Mouse (Mus musculus): ENCODE measurements around the gene Mab21l1. TPM values are rescaled to one million over a fixed set of nuclear protein-coding genes. Genes with fewer than 3 reads are reported as not detected.

Mab21l1 gene
- polyA plus RNA-seq, 1 experiment from 2014 or later: not detected

DNA sequence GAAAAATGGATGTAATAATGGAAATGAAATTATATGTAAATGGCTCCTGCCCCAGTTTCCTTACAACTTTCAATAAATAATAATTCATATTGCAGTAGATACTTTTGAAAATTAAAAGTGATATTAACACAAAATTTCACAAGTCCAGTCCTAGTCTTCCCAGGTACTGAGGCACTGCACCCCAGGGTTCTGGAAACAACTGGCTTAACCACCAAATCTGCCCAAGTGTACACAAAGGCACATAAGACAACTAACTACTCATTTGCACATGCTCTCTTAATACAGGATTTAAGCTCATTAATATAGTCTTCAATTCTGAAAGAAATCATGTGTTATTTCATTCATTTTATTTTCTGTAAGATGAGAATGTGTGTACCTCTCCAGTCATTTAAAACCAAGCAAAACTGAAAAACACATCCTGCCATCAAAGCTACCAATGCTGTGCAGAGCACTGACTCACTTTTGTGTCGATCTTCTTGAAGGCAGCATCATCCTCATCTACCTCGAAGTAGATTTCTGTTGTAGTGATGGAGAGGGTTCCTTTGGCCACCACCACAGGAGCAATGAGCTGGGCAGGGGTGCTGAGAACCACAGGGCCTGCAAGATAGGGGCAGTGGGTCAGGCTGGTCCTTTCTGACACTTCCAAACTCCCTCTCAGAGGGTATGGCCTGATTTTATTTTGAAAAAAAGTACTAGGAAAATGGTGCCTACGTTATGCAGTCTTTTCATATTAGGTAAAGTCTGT is 3.8 kb downstream of the Mab21l1 start:
- ATAC-seq (no peak), DNase-seq (no peak)
- no peak overlapping the region for H3K4me2 ChIP-seq (ENCODE audit: low read depth, low read length)
- 35% methylated on average over 3 of the region's 3 CpGs for WGBS (ENCODE audit: insufficient replicate concordance)
- peaks cover 4% of the 10 kb centered on the region; the same call in 1 of the 2 replicates for H3K4me1 ChIP-seq (ENCODE audit: insufficient read depth)
- H3K27me3 ChIP-seq (ENCODE audit: insufficient read depth, low read length): peaks cover 64% of the 10 kb centered on the region
- no peak for TF ChIP-seq CTCF (IDR thresholded peaks at IDR 0.05; ENCODE audit: low read depth)
- no peak for TF ChIP-seq EP300 (IDR thresholded peaks at IDR 0.05; ENCODE audit: low read depth)
- H3K36me3 ChIP-seq (replicated peaks; ENCODE audit: insufficient read depth, low read length): no peaks in the 10 kb centered on the region
- H3K4me3 ChIP-seq (ENCODE audit: low read depth, low read length): no peak overlapping the region
- H3K9me3 ChIP-seq (ENCODE audit: low read length): no peaks in the 10 kb centered on the region
- no peak overlapping the region for H3K9ac ChIP-seq (replicated peaks)
- H3K27ac ChIP-seq (ENCODE audit: low read depth): no peak overlapping the region

DNA sequence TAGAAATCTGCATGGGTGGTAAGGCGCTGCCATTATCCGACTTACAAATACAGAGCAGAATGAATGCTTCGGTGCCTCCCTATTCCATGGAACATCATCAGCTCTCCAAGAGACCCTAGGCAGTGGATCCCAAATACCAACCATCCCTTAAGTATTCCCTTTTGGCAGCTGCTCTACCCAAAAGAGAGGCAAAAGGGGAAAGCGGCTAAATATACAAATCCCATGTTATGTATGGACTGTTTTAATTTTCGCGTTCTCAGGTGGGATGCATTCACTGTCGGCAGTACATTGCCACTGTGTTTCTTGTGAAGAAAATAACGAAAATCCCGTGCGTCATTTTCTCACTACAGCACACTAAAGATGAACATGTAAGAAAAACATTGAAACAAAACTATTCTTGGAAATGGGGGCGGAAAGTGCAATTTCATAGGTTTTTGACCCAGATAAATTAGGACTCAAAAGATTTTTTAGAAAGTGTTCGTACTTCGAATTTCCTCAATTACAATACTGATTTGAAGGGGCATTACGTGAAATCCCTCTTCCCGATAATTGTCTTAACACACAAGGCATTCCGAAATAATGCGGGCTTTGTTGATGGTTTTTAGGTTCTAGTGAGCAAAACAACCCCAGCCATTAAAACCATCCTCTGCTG is 4.7 kb downstream of the Mab21l1 start:
- TF ChIP-seq CTCF (IDR thresholded peaks at IDR 0.05; ENCODE audit: low read depth): no peak
- H3K9ac ChIP-seq (replicated peaks): no peak overlapping the region

DNA sequence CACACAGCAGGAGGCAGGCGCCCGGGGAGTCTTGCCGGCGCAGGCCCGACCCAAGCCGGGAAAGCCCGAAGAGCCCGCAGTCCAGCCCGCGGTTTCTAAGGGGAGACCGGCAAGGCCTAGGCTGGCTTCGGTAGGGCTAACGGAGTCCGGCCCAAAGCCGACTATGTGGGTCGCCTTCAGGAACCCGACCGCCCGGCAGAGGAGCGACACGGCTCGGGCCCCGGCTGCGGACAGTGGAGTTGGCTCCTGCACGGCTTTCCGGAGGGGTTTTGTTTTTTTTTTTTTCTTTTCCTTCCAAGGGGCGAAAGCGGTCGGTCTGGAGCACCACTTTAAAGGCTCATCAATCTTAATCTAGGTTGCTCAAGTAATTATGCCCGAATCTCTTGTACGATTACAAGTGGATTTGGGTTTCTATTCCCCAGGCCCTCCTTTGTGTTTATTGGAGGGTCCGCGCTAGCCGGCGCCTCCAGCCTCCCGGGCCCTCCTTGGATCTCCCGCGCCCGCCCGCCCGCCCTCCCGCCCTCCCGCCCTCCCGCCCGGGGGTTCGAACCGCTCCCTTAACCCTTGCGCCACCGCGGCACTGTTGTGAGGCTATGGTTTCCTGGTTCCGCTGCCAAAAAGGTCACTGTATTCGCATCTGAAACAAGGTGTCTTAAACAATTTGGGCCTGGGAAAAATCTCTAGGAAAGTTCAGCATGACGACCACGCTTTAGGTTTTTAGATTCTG is 5.3 kb downstream of the Mab21l1 start:
- Histone ChIP-seq H3K27me3 (ENCODE audit: insufficient read depth, low read length) (peaks cover 49% of the 10 kb centered on the region), H3K4me2 (ENCODE audit: low read depth, low read length) (peak overlapping the region; percentile 67), H3K9ac (replicated peaks) (no peak overlapping the region; the same call in 1 of the 2 replicates), H3K27ac (ENCODE audit: low read depth) (no peak overlapping the region), H3K4me3 (ENCODE audit: low read depth, low read length) (peak overlapping the region; percentile 44), H3K36me3 (replicated peaks; ENCODE audit: insufficient read depth, low read length) (no peaks in the 10 kb centered on the region), H3K4me1 (ENCODE audit: insufficient read depth) (peaks cover 4% of the 10 kb centered on the region; the same call in 1 of the 2 replicates), H3K9me3 (ENCODE audit: low read length) (no peaks in the 10 kb centered on the region)
- TF ChIP-seq CTCF (IDR thresholded peaks at IDR 0.05; ENCODE audit: low read depth) (no peak), EP300 (IDR thresholded peaks at IDR 0.05; ENCODE audit: low read depth) (no peak)
- peak; percentile 43 for DNase-seq
- ATAC-seq: peak; percentile 33; the same call in 1 of the 2 replicates
- WGBS (ENCODE audit: insufficient replicate concordance): 1% methylated on average over 54 of the region's 54 CpGs

More for the DNA sequence above, 4.7 kb downstream of the Mab21l1 start:
- H3K4me1 ChIP-seq (ENCODE audit: insufficient read depth): peaks cover 4% of the 10 kb centered on the region; the same call in 1 of the 2 replicates
- peak overlapping the region; percentile 44; the same call in 1 of the 2 replicates for H3K4me3 ChIP-seq (ENCODE audit: low read depth, low read length)
- no peak overlapping the region for H3K27ac ChIP-seq (ENCODE audit: low read depth)
- H3K36me3 ChIP-seq (replicated peaks; ENCODE audit: insufficient read depth, low read length): no peaks in the 10 kb centered on the region
- H3K27me3 ChIP-seq (ENCODE audit: insufficient read depth, low read length): peaks cover 56% of the 10 kb centered on the region
- no peaks in the 10 kb centered on the region for H3K9me3 ChIP-seq (ENCODE audit: low read length)
- 22% methylated on average over 17 of the region's 17 CpGs for WGBS (ENCODE audit: insufficient replicate concordance)
- no peak for DNase-seq
- ATAC-seq: no peak
- H3K4me2 ChIP-seq (ENCODE audit: low read depth, low read length): peak overlapping the region; percentile 67

DNA sequence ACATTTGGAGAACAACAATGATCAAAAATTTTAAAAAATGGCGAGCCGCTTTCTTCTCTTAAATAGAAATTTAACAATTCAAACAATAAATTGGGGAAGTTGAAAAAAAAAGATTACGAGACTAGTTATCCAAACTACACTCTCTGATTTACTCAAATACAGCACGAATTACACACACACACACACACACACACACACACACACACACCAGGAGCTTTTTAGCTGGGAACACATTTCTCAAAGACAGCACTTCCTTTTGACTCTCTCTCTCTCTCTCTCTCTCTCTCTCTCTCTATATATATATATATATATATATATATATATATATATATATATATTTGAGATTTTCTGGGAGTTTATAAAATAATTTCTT is 5.9 kb downstream of the Mab21l1 start:
- TF ChIP-seq CTCF (IDR thresholded peaks at IDR 0.05; ENCODE audit: low read depth) (no peak), EP300 (IDR thresholded peaks at IDR 0.05; ENCODE audit: low read depth) (no peak)
- H3K27me3 ChIP-seq (ENCODE audit: insufficient read depth, low read length): peaks cover 43% of the 10 kb centered on the region

DNA sequence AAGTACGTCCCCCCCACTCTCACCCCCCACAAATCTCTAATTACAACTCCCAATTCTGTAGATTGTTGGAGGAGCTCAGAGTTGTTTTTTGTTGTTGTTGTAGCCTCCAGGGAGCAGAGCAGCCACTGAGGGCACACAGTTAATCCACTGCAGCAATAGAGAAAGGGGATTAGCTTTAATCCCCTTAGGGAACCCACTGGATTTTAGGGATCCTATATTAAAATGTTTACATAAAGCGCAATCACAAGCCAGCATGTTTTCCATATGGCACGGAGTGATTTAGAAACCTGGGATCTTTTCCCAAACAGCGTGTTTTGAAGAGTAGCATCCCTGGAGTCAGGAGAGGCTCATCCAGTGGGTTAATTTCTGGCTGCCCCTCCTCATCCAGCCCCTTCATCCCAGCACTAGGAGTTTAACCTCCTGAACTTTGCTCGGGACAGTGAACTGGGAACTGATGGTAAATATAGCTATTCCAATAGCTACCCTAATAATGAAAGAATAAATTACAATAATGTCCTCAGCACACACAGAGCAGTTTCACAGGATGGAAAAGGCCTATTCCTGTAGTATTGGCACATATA is 6.4 kb downstream of the Mab21l1 start:
- H3K9me3 ChIP-seq (ENCODE audit: low read length): no peaks in the 10 kb centered on the region
- H3K4me1 ChIP-seq (ENCODE audit: insufficient read depth): peaks cover 4% of the 10 kb centered on the region; the same call in 1 of the 2 replicates
- 56% methylated on average over 5 of the region's 5 CpGs for WGBS (ENCODE audit: insufficient replicate concordance)
- peaks cover 38% of the 10 kb centered on the region for H3K27me3 ChIP-seq (ENCODE audit: insufficient read depth, low read length)
- no peak overlapping the region for H3K4me3 ChIP-seq (ENCODE audit: low read depth, low read length)
- no peak overlapping the region for H3K27ac ChIP-seq (ENCODE audit: low read depth)
- ATAC-seq (no peak), DNase-seq (no peak)
- no peaks in the 10 kb centered on the region for H3K36me3 ChIP-seq (replicated peaks; ENCODE audit: insufficient read depth, low read length)
- TF ChIP-seq CTCF (IDR thresholded peaks at IDR 0.05; ENCODE audit: low read depth): no peak
- TF ChIP-seq EP300 (IDR thresholded peaks at IDR 0.05; ENCODE audit: low read depth): no peak
- H3K4me2 ChIP-seq (ENCODE audit: low read depth, low read length): no peak overlapping the region
- no peak overlapping the region for H3K9ac ChIP-seq (replicated peaks)

More for the DNA sequence above, 5.9 kb downstream of the Mab21l1 start:
- H3K27ac ChIP-seq (ENCODE audit: low read depth): no peak overlapping the region
- H3K4me3 ChIP-seq (ENCODE audit: low read depth, low read length): peak overlapping the region; percentile 44
- H3K4me2 ChIP-seq (ENCODE audit: low read depth, low read length): peak overlapping the region; percentile 67
- no peaks in the 10 kb centered on the region for H3K36me3 ChIP-seq (replicated peaks; ENCODE audit: insufficient read depth, low read length)
- WGBS (ENCODE audit: insufficient replicate concordance): 20% methylated on average over 4 of the region's 4 CpGs
- DNase-seq: no peak
- no peaks in the 10 kb centered on the region for H3K9me3 ChIP-seq (ENCODE audit: low read length)
- no peak overlapping the region for H3K9ac ChIP-seq (replicated peaks)
- peaks cover 4% of the 10 kb centered on the region; the same call in 1 of the 2 replicates for H3K4me1 ChIP-seq (ENCODE audit: insufficient read depth)
- no peak for ATAC-seq
